Mouse (Mus musculus) gastrocnemius, adult 2 months (tissue): ENCODE results near the gene Prkca. TPM values are rescaled to one million over a fixed set of nuclear protein-coding genes. Genes with fewer than 3 reads are reported as not detected.
A peak's percentile ranks its signal among the peaks of the same experiment; 100 is the strongest.

Experiments used
- DNase-seq: peaks from one replicate; pipeline ENCODE4 v3.0.0; 2022
- H3K27ac ChIP-seq: fragments of 200-600 bp; 2 replicates; pipeline ENCODE4 v1.8.1; 2022; ENCODE audit warnings: mild to moderate bottlenecking
- H3K4me3 ChIP-seq: fragments of 200-600 bp; 2 replicates; pipeline ENCODE4 v1.8.1; 2022; ENCODE audit warnings: mild to moderate bottlenecking, moderate library complexity
- CTCF ChIP-seq: fragments of 200-600 bp; IDR thresholded peaks from 2 replicates; pipeline ENCODE4 v1.8.1; 2022; ENCODE audit warnings: antibody characterized with exemption, mild to moderate bottlenecking, moderate library complexity
- intact Hi-C: fragments of 180-260 bp; cut with DNase I; formaldehyde crosslinking; loops from one replicate; pipeline ENCODE4 v1.15.1; 2025
- total RNA-seq, 2 experiments: library from RNA; stranded (reverse); gene quantifications; 2 replicates each; pipeline ENCODE4 v1.2.3; 2021

The Prkca gene
- total RNA-seq, 2 experiments from 2014 or later = 54.9 to 57.8 TPM

- Histone ChIP-seq H3K27ac (peak overlapping the region; percentile 91; the same call in 1 of the 2 replicates), H3K4me3 (no peak overlapping the region)
- no peak for TF ChIP-seq CTCF
- no peak for DNase-seq
- intact Hi-C loops = loop anchor here (2.0 kb wide), 1 partner anchor 33 kb away; no protein-coding TSS in a partner anchor
These were observed 39.9 kb downstream of the Prkca start for GRCm38 (mm10) chr11:108303787-108304186.

DNA sequence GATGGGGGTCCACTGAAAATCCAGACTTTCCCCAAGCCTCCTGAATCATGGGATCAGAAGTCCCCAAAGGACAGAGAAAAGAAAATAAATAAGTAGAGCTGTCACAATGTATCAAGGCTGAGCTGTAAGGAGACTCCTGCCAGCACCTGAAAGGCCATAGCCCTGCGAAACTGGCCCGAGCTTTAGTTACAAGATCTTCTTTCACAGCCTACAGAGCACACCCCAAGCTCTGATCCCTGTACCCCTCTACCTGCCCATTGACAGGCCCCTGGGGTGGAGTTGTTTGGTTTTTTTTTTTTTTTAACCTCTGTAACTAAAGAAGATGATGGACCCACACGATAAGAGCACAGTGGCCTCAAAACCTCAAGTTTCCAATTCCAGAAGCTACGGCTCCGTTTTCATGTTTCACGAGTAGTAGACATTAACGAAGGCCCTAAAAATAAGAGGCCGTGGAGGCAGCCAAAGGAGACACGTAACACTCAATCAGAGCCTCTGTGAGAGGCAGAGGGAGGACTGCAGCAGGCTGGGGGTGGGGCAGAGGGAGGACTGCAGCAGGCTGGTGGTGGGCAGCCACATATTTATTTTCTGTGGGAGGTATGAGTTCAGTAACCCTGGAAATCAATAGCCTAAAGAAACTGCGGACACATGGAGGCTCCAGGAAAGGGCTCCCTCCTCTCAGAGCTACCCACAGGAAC is 41.8 kb downstream of the Prkca start:
- TF ChIP-seq CTCF = no peak
- peak; percentile 76 for DNase-seq
- intact Hi-C loops = loop anchor here (2.0 kb wide), 1 partner anchor 35 kb away; no protein-coding TSS in a partner anchor
- H3K27ac ChIP-seq = peak overlapping the region; percentile 91
- H3K4me3 ChIP-seq = peak overlapping the region; percentile 47

GRCm38 (mm10) chr11:108301036-108301435 is 42.7 kb downstream of the Prkca start:
- peak overlapping the region; percentile 47 for H3K4me3 ChIP-seq
- no peak for TF ChIP-seq CTCF
- H3K27ac ChIP-seq = peak overlapping the region; percentile 91
- DNase-seq = peak; percentile 84
- intact Hi-C loops = no loop called here

DNA sequence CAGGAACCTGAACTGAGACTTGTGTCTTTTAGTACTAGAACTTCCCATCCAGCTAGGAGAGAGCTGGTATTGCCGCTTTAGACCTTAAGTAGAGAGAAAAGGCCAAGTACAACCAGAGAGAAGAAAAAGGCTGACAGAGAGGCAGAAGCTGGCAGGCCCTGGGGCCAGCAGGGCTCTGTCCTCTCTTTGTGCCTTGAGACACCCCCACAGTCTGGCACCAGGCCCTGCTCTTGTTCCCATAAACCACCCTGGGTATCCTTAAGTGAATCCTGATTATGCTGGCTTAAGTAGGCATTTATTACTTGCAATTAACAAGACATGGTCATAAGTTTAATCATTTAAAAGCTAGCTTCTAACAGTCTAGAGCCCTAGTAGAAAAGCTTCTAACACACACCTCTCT is 43.3 kb downstream of the Prkca start:
- peak; percentile 64 for DNase-seq
- peak overlapping the region; percentile 91 for H3K27ac ChIP-seq
- H3K4me3 ChIP-seq = peak overlapping the region; percentile 0; the same call in 1 of the 2 replicates
- TF ChIP-seq CTCF = no peak
- intact Hi-C loops = no loop called here

- H3K27ac ChIP-seq = peak overlapping the region; percentile 91
- peak; percentile 60 for DNase-seq
- no peak overlapping the region for H3K4me3 ChIP-seq
- intact Hi-C loops = no loop called here
- TF ChIP-seq CTCF = no peak
These were observed 43.8 kb downstream of the Prkca start for GRCm38 (mm10) chr11:108299913-108300312.

GRCm38 (mm10) chr11:108297956-108298355 is 45.8 kb downstream of the Prkca start:
- intact Hi-C loops = no loop called here
- H3K4me3 ChIP-seq = no peak overlapping the region
- no peak for DNase-seq

DNA sequence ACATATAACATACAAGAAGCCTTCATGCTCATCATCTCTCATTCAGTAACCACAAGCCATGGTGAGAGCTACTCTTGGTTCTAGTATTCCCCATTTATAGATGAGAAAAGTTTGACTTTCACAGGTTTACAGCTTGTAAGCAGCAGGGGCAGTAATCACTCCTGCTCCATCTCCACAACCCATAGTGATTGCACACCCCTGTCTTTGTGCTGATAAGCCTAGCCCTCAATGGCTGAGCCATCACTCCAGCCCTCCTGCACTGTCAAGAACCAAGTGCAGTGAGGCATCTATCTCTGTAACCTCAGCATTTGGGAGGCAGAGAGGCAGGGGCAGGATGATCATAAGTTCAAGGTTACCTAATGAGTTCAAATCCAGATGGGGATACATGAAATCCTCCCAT is 48.4 kb downstream of the Prkca start:
- no peak for TF ChIP-seq CTCF
- H3K27ac ChIP-seq = no peak overlapping the region
- intact Hi-C loops = no loop called here
- no peak for DNase-seq
- H3K4me3 ChIP-seq = no peak overlapping the region

More at GRCm38 (mm10) chr11:108297956-108298355, 45.8 kb downstream of the Prkca start:
- no peak overlapping the region for H3K27ac ChIP-seq
- TF ChIP-seq CTCF = no peak

- TF ChIP-seq CTCF = no peak
- intact Hi-C loops = no loop called here
- no peak for DNase-seq
- Histone ChIP-seq H3K4me3 (no peak overlapping the region), H3K27ac (no peak overlapping the region)
These were observed 49.4 kb downstream of the Prkca start for GRCm38 (mm10) chr11:108294305-108294813.

DNA sequence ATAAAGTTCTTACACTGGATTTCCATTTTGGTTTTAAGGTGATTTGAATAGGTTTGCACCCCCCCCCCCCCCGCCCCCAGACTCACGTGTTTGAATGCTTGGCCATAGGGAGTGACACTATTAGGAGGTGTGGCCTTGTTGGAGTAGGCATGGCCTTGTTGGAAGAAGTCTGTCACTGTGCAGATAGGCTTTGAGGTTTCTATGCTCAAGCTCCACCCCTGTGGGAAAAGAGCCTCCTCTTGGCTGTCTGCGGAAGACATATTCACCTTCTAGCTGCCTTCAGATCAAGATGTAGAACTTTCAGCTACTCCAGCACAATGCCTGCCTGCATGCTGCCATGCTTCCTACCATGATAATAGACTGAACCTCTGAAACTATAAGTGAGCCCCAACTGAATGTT is 49.9 kb downstream of the Prkca start:
- H3K27ac ChIP-seq = no peak overlapping the region
- no peak for TF ChIP-seq CTCF
- no peak for DNase-seq
- H3K4me3 ChIP-seq = no peak overlapping the region
- intact Hi-C loops = no loop called here

DNA sequence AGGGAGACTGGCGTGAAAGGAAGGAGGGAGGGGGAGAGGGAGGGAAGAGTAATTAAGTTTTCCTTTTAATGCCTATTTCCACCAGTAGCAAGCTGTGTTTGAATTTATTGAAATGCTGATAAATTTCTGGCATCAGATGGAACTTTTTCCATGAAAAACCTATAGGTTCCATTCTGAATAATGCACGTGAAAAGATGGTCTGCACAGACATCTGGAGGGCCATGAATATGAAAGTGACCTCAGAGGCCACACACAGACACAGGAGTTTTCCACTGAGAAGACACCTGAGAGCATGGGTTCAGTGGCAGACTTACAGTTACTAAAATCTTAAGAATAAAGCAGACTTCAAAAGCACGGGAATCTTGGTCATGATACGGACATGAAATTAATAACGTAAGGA is 54.5 kb downstream of the Prkca start:
- DNase-seq = no peak
- Histone ChIP-seq H3K27ac (no peak overlapping the region), H3K4me3 (no peak overlapping the region)
- TF ChIP-seq CTCF = no peak
- intact Hi-C loops = no loop called here

DNA sequence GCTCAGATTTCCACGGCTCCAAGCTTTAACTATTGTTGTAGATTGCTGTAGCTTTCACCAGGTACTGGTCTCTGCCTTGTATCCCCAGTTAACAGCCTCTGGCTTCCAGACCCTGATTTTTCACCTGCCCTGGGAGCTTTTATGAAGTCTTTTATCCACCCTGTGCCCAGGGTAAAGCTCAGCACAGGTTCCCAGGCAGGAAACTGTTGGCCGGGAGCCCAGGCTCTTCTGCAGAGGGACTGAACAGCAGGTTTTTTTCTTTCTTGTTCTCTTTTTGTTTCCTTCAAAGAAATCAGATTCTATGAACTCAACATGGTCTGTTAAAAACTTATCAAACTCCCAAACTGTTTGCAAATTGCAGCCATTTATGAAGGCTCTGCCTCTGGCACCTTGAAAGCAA is 56.4 kb downstream of the Prkca start:
- no peak for DNase-seq
- no peak for TF ChIP-seq CTCF
- Histone ChIP-seq H3K4me3 (no peak overlapping the region), H3K27ac (no peak overlapping the region)
- intact Hi-C loops = no loop called here

DNA sequence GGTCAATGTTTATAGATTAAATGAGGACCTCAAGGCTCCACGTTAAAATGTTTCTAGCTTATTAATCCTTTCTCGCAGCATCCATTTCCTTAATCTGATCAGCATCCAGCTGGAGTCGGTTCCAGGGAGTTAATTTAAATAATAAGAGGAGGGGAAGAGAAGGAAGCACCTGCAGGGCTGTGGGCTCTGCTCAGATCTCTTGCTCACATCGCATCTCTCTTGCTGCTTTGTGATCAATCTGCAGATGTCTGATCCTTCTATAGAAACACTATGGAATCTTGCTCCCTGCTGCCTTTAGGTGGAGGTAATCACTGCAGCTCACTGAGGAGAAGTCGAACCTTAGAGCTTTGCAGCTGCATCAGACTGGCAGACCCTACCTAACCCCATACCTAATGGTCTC is 58.7 kb downstream of the Prkca start:
- intact Hi-C loops = no loop called here
- H3K27ac ChIP-seq = no peak overlapping the region
- no peak overlapping the region for H3K4me3 ChIP-seq
- DNase-seq = no peak
- no peak for TF ChIP-seq CTCF

DNA sequence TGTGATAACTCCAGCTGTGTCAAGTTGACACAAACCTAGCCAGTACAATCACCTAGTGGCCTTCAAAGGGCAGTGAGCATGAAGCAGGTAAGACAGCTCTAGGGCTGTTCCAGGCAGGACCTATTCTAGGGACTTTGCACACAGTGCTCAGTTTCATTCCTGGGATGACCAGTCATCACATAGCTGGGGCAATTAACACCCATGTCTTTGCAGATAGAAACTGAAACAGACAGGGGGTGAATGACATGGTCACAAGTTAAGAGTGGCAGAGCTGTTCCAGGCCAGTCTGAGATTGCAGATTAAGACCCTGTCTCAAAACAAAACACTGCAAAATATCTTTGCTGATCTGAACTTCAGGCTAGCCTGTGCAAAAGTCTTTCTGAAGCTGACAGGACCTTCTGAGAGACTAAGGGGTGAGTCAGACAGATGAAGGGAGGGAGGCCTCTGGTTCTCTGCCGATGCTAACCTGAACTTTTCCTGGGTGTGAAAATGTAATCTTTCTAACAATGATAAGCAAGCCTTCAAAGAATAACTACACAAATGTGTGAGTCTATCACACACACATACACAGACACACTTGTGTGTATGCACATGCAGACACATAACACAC is 60.8 kb downstream of the Prkca start:
- Histone ChIP-seq H3K27ac (peak overlapping the region; percentile 32; the same call in 1 of the 2 replicates), H3K4me3 (no peak overlapping the region)
- intact Hi-C loops = no loop called here
- TF ChIP-seq CTCF = no peak
- no peak for DNase-seq
